Mouse (Mus musculus) hindbrain, embryonic 15.5 days (tissue): ENCODE results near the gene Cnmd. TPM values are rescaled to one million over a fixed set of nuclear protein-coding genes. Genes with fewer than 3 reads are reported as not detected.

Source experiments
- ATAC-seq: fragments of 200-750 bp; cut with Nextera tagmentation; 2 replicates; pipeline ENCODE4 v1.8.0; 2017; ENCODE audit warnings: low read depth, moderate number of reproducible peaks, moderate TSS enrichment; ENCODE audit not compliant: low FRiP score
- H3K27ac ChIP-seq: fragments of 300-500 bp; sonication (generic); replicated peaks from 2 replicates; pipeline ENCODE4 v1.5.1; 2015; ENCODE audit warnings: mild to moderate bottlenecking, inconsistent platforms
- H3K27me3 ChIP-seq: fragments of 300-500 bp; sonication (generic); 2 replicates; pipeline ENCODE4 v1.6.1; 2015; ENCODE audit warnings: control low read depth, inconsistent platforms
- H3K36me3 ChIP-seq: fragments of 300-500 bp; sonication (generic); 2 replicates; pipeline ENCODE4 v1.6.1; 2015; ENCODE audit warnings: control low read depth, inconsistent platforms
- H3K4me1 ChIP-seq: fragments of 300-500 bp; sonication (generic); replicated peaks from 2 replicates; pipeline ENCODE4 v1.6.1; 2015; ENCODE audit warnings: control low read depth, inconsistent platforms
- H3K4me2 ChIP-seq: fragments of 300-500 bp; sonication (generic); 2 replicates; pipeline ENCODE4 v1.6.1; 2015; ENCODE audit warnings: moderate library complexity, mild to moderate bottlenecking, inconsistent platforms
- H3K4me3 ChIP-seq: fragments of 300-500 bp; sonication (generic); 2 replicates; pipeline ENCODE4 v1.5.1; 2015; ENCODE audit warnings: mild to moderate bottlenecking, inconsistent platforms
- H3K9ac ChIP-seq: fragments of 300-500 bp; sonication (generic); 2 replicates; pipeline ENCODE4 v1.6.1; 2015; ENCODE audit warnings: inconsistent platforms
- H3K9me3 ChIP-seq: fragments of 300-500 bp; sonication (generic); 2 replicates; pipeline ENCODE4 v1.6.1; 2016; ENCODE audit warnings: control low read depth, inconsistent platforms
- WGBS: fragments of 180-500 bp; shearing (Covaris S2); methylation state at CpG from one replicate; pipeline ENCODE4 v1.1.7; 2015; 5-methylcytosine and 5-hydroxymethylcytosine counted together
- polyA plus RNA-seq: library from polyadenylated mRNA; unstranded; fragments of >200 nt; fragmentation: Nextera tagmentation; extraction: Ambion mirVana; gene quantifications from 2 replicates; pipeline ENCODE4 v1.2.1, GENCODE M21; 2015

Cnmd gene
- 4.7 and 5.7 TPM in 2 replicates for polyA plus RNA-seq

GRCm38 (mm10) chr14:79662001-79662400 lies at the start of gene Cnmd:
Gene Cnmd, minus strand, starts transcription at chr14:79662170.
- Histone ChIP-seq H3K9ac (no peak within 1 kb of the TSS), H3K4me2 (peak within 1 kb of the TSS; percentile 48), H3K4me3 (peak within 1 kb of the TSS; percentile 13), H3K9me3 (no peaks in the 10 kb centered on the region), H3K27ac (no peak within 1 kb of the TSS), H3K36me3 (no peaks in the 10 kb centered on the region), H3K27me3 (peaks cover 7% of the 10 kb centered on the region; the same call in 1 of the 2 replicates), H3K4me1 (peaks cover 32% of the 10 kb centered on the region)
- ATAC-seq = no peak
- 64% methylated on average over 4 of the region's 4 CpGs for WGBS

DNA sequence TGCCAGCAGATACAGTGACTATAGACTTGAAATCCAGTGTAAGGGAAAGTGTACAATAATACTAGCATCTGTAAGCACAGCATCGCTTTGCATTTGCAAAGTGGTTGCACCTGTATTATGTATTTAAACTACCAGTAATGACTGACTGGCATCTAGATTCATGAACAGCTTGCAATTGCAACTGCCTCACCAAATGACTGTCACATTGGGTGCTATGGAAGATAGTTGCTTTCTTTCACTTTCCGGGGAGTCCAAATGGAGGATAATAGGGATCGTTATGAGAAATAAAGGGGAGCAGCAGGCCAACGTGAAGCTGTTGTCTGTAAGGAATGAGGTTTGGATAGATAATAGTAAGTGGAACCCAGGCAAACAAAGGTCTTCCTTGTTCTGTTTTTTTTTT lies 49.3 kb upstream of the Cnmd start:
- H3K36me3 ChIP-seq = no peaks in the 10 kb centered on the region
- no peaks in the 10 kb centered on the region for H3K9me3 ChIP-seq
- no peaks in the 10 kb centered on the region for H3K4me1 ChIP-seq
- no peak overlapping the region for H3K27ac ChIP-seq
- 65% methylated on average over 4 of the region's 4 CpGs for WGBS
- no peak overlapping the region for H3K9ac ChIP-seq
- H3K4me2 ChIP-seq = no peak overlapping the region
- H3K4me3 ChIP-seq = no peak overlapping the region
- H3K27me3 ChIP-seq = no peaks in the 10 kb centered on the region
- ATAC-seq = no peak

DNA sequence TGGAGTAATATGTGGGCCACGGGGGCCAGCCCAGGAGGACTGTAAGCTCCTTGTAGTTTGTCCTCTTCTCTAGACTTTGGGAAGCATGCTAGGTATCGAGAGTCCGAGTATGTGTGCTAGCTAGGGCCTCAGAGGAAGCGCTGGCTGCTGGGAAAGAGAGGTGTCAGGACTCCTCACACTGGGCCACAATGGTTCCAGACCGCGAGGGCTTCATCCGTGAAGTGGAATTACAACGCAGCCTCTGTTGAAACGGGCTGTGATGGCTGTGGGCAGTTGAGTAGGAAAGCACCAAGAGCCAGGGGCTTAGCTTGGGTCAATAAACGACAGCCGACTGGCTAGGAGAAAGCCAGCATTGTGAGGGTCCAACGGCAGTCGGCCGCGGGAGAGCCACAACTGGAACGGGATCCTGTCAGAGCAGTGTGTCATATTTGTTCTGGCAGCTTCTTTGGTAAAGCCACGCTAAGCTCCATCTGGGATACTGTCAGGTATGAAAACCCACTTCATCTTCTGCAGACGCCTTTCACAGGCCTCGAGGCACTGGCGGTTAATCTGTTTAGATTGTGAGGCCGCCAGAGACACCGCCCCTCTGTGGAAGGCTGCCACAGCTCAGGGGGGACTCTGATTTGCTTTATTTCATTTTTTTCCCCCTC lies 41.7 kb upstream of the Cnmd start:
- ATAC-seq = peak; percentile 44
- Histone ChIP-seq H3K27ac (peak overlapping the region; percentile 6; the same call in 1 of the 2 replicates), H3K9ac (no peak overlapping the region), H3K4me2 (no peak overlapping the region), H3K9me3 (no peaks in the 10 kb centered on the region), H3K4me1 (peaks cover 13% of the 10 kb centered on the region), H3K4me3 (no peak overlapping the region), H3K27me3 (no peaks in the 10 kb centered on the region), H3K36me3 (no peaks in the 10 kb centered on the region)
- 78% methylated on average over 22 of the region's 22 CpGs for WGBS

GRCm38 (mm10) chr14:79701606-79702005 lies 39.6 kb upstream of the Cnmd start:
- Histone ChIP-seq H3K27me3 (no peaks in the 10 kb centered on the region), H3K4me1 (peaks cover 13% of the 10 kb centered on the region), H3K27ac (no peak overlapping the region), H3K4me3 (no peak overlapping the region), H3K9ac (no peak overlapping the region), H3K4me2 (no peak overlapping the region), H3K9me3 (no peaks in the 10 kb centered on the region), H3K36me3 (no peaks in the 10 kb centered on the region)
- WGBS = 46% methylated on average over 5 of the region's 5 CpGs
- no peak; the same call in 1 of the 2 replicates for ATAC-seq

DNA sequence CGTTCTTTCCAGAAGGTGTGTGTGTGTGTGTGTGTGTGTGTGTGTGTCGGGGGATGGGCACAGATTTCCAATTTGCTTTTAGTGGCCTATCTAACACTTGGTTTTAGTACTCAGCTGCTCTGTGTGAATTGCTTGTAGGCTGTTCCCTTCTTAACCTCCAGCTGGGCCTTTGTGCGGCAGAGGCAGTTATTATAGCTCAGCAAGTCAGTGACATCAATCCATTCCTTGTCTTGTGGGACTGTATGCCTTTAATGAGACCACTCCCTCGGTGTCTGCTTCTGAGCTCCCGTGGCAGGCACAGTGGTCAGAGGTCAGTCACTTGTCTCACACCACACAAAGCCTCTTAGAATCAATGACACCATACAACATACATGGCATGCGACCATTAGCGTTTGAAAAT lies 39.1 kb upstream of the Cnmd start:
- H3K4me1 ChIP-seq = peaks cover 13% of the 10 kb centered on the region
- H3K4me2 ChIP-seq = no peak overlapping the region
- H3K27me3 ChIP-seq = no peaks in the 10 kb centered on the region
- H3K4me3 ChIP-seq = no peak overlapping the region
- no peaks in the 10 kb centered on the region for H3K36me3 ChIP-seq
- 22% methylated on average over 7 of the region's 7 CpGs for WGBS
- peak; percentile 32; the same call in 1 of the 2 replicates for ATAC-seq
- no peak overlapping the region for H3K9ac ChIP-seq
- no peak overlapping the region for H3K27ac ChIP-seq
- no peaks in the 10 kb centered on the region for H3K9me3 ChIP-seq

DNA sequence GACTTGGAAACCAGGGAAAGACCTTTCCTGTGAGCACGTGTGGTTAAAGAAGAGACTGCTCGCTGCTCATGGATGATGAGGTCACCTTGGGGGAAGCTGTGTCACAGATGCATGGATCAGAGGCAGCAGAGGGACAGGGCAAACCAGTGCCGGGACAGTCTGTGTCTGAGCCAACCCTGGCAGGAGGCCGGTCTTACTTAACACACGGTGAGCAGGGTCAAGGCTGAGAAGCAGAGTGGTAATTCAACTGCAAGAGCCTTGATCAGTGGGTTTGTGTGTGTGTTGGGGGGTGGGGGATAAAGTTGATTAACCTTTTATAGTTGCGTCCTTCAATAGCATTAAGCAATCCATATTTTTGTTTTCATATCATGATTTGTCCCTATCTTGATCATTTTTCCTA lies 37.4 kb upstream of the Cnmd start:
- Histone ChIP-seq H3K36me3 (no peaks in the 10 kb centered on the region), H3K27me3 (no peaks in the 10 kb centered on the region), H3K9me3 (no peaks in the 10 kb centered on the region), H3K4me1 (peaks cover 13% of the 10 kb centered on the region), H3K4me2 (no peak overlapping the region), H3K4me3 (no peak overlapping the region), H3K27ac (no peak overlapping the region), H3K9ac (no peak overlapping the region)
- no peak for ATAC-seq
- WGBS = 55% methylated on average over 6 of the region's 6 CpGs

- no peaks in the 10 kb centered on the region for H3K36me3 ChIP-seq
- no peak for ATAC-seq
Observed at GRCm38 (mm10) chr14:79690068-79690844, 28.3 kb upstream of the Cnmd start.

GRCm38 (mm10) chr14:79680652-79681051 lies 18.7 kb upstream of the Cnmd start:
- H3K4me2 ChIP-seq = no peak overlapping the region
- H3K9ac ChIP-seq = no peak overlapping the region
- H3K4me3 ChIP-seq = no peak overlapping the region
- ATAC-seq = 0 out of 2 replicates have a peak, but pooled peaks have one; percentile 38
- no peak overlapping the region for H3K27ac ChIP-seq
- H3K4me1 ChIP-seq = peaks cover 11% of the 10 kb centered on the region
- peaks cover 4% of the 10 kb centered on the region; the same call in 1 of the 2 replicates for H3K27me3 ChIP-seq
- no peaks in the 10 kb centered on the region for H3K36me3 ChIP-seq
- 47% methylated on average over 5 of the region's 5 CpGs for WGBS
- H3K9me3 ChIP-seq = no peaks in the 10 kb centered on the region

More at GRCm38 (mm10) chr14:79690068-79690844, 28.3 kb upstream of the Cnmd start:
- no peaks in the 10 kb centered on the region for H3K4me1 ChIP-seq
- no peaks in the 10 kb centered on the region for H3K27me3 ChIP-seq
- H3K4me2 ChIP-seq = no peak overlapping the region
- no peak overlapping the region for H3K27ac ChIP-seq
- H3K4me3 ChIP-seq = no peak overlapping the region
- H3K9ac ChIP-seq = no peak overlapping the region
- 80% methylated on average over 7 of the region's 7 CpGs for WGBS
- no peaks in the 10 kb centered on the region for H3K9me3 ChIP-seq

DNA sequence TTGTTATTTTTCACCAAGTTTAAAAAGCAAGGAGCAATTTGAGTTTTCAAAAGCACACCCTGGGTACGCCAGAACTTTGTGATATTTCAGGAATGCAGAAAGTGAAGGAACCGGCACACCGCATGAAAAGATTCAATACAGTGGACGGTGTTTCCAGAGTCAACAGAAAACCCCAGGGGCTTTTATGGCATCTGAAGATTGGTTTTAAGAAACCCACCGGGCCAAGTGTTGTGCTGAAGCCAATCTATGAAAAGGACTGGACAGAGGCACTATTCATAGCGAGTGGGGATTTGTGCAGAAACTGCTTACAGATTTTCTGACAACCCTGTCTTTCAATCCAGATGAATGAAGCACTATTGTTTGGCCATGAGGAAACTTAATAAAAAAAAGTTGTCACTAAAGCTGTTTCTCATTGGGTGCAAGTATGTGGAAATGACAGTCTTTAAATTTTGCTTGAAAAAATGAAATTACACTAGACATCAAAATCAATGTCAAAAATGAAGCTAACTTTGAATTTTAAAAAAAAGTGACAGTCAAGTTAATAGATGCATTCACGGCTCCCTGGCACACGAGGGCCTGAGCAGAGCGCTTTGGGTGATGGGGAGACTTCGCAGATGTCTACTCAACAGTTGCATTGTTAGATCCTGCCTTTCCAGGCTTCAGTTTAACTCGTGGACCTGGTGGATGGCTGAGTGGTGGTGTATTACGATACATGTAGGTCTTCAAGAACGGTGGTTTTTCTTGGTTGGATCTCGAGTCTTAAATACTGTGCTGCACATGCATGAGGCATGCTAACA lies 16.1 kb upstream of the Cnmd start:
- no peak overlapping the region for H3K27ac ChIP-seq
- WGBS = 47% methylated on average over 14 of the region's 14 CpGs
- no peaks in the 10 kb centered on the region for H3K36me3 ChIP-seq
- H3K4me1 ChIP-seq = peaks cover 15% of the 10 kb centered on the region
- no peak overlapping the region for H3K9ac ChIP-seq
- peaks cover 4% of the 10 kb centered on the region; the same call in 1 of the 2 replicates for H3K27me3 ChIP-seq
- no peaks in the 10 kb centered on the region for H3K9me3 ChIP-seq
- H3K4me3 ChIP-seq = no peak overlapping the region
- no peak overlapping the region for H3K4me2 ChIP-seq
- no peak for ATAC-seq

- H3K36me3 ChIP-seq = no peaks in the 10 kb centered on the region
- WGBS = 47% methylated on average over 15 of the region's 15 CpGs
- no peaks in the 10 kb centered on the region for H3K9me3 ChIP-seq
- ATAC-seq = no peak
- peaks cover 19% of the 10 kb centered on the region for H3K4me1 ChIP-seq
- no peak overlapping the region for H3K9ac ChIP-seq
- H3K27ac ChIP-seq = no peak overlapping the region
- no peak overlapping the region for H3K4me3 ChIP-seq
- H3K4me2 ChIP-seq = no peak overlapping the region
- H3K27me3 ChIP-seq = peaks cover 4% of the 10 kb centered on the region; the same call in 1 of the 2 replicates
Observed at GRCm38 (mm10) chr14:79677108-79677753, 15.3 kb upstream of the Cnmd start.
